Mouse (Mus musculus) macrophage (primary cell): ENCODE data around the gene Rsph14. TPM values are rescaled to one million over a fixed set of nuclear protein-coding genes. Genes with fewer than 3 reads are reported as not detected.

Source experiments
- H3K27ac ChIP-seq: fragments of 350-480 bp; formaldehyde crosslinking; 2 replicates; pipeline ENCODE4 v1.9.0; 2021
- H3K36me3 ChIP-seq: fragments of 350-480 bp; formaldehyde crosslinking; 2 replicates; pipeline ENCODE4 v1.9.0; 2021; ENCODE audit errors: inconsistent target
- H3K4me3 ChIP-seq: fragments of 350-480 bp; formaldehyde crosslinking; 2 replicates; pipeline ENCODE4 v1.9.0; 2021; ENCODE audit errors: inconsistent target
- H3K79me2 ChIP-seq: fragments of 350-480 bp; formaldehyde crosslinking; 2 replicates; pipeline ENCODE4 v1.9.0; 2021; ENCODE audit errors: inconsistent target
- WGBS: methylation state at CpG from one replicate; pipeline ENCODE4 v1.1.7; 2026; ENCODE audit warnings: inconsistent platforms; ENCODE audit not compliant: missing documents; 5-methylcytosine and 5-hydroxymethylcytosine counted together
- polyA plus RNA-seq: library from polyadenylated mRNA; stranded (reverse); fragments of 250-400 nt; gene quantifications from 3 replicates; pipeline ENCODE4 v1.2.4, GENCODE M21; 2018; ENCODE audit warnings: inconsistent platforms

Rsph14 gene
- polyA plus RNA-seq, 1 experiment from 2014 or later: not detected

DNA sequence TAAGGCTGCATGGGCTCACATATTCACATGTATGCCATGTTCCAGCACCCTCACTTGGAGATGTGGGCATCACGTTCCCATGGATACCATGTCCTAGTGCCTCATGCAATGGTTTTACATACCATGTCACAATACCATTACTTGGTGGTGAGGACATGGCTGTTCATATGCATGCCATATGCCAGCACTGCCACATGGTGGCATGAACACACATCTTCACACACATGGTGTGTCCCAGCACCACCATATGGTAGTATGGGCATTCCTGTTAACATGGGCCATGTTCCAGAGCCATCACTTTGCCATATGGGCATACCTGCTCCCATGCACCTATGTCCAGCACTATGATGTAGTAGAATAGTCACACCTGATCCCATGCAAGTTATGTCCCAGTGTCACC lies 91.6 kb downstream of the Rsph14 start:
- no peaks in the 10 kb centered on the region for H3K79me2 ChIP-seq
- WGBS: 100% methylated on average over 1 of the region's 1 CpGs
- no peak overlapping the region for H3K4me3 ChIP-seq

DNA sequence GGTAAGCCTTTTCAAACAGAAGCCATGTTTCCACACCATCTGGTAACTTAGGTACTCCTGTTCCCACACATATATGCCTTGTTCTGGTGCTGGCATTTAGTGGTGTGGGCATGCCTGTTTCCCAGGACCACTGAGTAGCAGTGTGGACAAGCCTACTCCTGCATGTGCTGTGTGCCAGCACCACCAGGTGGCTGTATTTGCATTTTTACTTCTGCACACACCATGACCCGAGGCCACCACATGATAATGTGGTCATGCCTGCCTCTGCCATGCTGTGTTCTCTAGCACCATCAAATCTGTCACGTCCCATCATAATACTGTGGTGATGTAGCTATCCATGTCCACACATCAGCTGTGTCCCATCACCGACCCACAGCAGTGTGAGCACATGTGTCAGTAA lies 93.1 kb downstream of the Rsph14 start:
- Histone ChIP-seq H3K27ac (no peak overlapping the region), H3K36me3 (no peaks in the 10 kb centered on the region), H3K79me2 (no peaks in the 10 kb centered on the region), H3K4me3 (no peak overlapping the region)
- 52% methylated on average over 3 of the region's 3 CpGs for WGBS

More for the DNA sequence above, 91.6 kb downstream of the Rsph14 start:
- Histone ChIP-seq H3K27ac (no peak overlapping the region), H3K36me3 (no peaks in the 10 kb centered on the region)

- 80% methylated on average over 5 of the region's 5 CpGs for WGBS
- no peak overlapping the region for H3K4me3 ChIP-seq
- no peaks in the 10 kb centered on the region for H3K36me3 ChIP-seq
- H3K79me2 ChIP-seq: no peaks in the 10 kb centered on the region
- no peak overlapping the region for H3K27ac ChIP-seq
Measured at GRCm38 (mm10) chr10:74938410-74938809, 94.0 kb downstream of the Rsph14 start.

DNA sequence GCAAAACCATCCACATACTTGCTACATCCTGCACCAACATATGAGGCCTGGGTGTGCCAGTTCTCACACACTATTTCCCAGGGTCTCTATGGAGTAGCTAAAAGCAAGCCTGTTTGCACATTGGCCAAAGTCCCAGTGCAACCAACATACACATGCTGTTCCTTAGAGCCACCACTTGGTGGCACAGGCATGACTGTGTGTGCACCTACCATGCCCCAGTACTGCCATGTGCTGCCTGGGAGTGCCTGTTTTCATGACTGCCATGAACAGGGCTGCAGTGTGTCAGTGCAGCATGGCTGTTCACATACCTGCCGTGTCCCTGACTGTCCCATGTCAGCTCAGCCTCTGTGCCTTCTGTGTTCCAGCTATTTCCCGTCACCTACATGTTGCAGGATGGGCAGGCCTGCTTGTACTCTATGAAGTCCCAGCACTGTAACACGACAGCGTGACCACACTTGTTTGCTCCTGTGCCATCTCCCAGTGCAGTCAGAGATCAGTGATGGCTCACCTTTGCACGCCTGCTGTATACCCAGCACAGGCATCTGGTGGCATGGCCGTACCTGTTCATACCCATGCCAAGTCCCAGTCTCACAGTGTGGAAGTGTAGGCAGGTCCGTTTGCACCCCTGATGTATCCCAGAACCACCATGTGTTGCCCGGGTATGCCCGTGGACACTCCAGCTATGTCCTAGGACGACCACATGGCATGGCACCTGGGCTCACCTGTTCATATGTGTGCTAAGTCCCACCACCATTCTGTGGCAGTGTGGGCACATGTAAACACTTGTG lies 95.2 kb downstream of the Rsph14 start:
- WGBS: 90% methylated on average over 10 of the region's 10 CpGs
- H3K4me3 ChIP-seq: no peak overlapping the region

DNA sequence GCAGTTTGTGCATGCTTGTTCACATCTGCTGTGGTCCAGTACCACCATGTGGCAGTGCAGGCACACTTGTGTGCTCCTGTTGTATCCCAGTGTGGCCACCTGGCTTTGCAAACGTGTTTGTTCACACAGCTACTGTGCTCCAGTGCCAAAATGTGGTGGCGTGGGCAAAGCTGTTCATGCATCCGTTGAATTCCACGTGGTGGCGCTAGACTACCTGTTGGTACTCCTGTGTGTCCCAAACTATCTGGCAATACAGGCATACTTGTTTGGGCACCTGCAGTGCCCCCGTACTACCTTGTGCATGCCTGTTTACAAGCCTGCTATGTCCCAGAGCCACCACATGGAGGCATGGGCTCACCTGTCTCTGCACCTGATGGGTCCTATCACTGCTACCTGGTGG lies 97.4 kb downstream of the Rsph14 start:
- H3K79me2 ChIP-seq: no peaks in the 10 kb centered on the region

More for the DNA sequence above, 95.2 kb downstream of the Rsph14 start:
- Histone ChIP-seq H3K27ac (no peak overlapping the region), H3K79me2 (no peaks in the 10 kb centered on the region), H3K36me3 (no peaks in the 10 kb centered on the region)

GRCm38 (mm10) chr10:74934521-74934920 lies 97.9 kb downstream of the Rsph14 start:
- H3K79me2 ChIP-seq: no peaks in the 10 kb centered on the region
- H3K4me3 ChIP-seq: no peak overlapping the region
- 91% methylated on average over 12 of the region's 12 CpGs for WGBS
- H3K27ac ChIP-seq: no peak overlapping the region
- H3K36me3 ChIP-seq: no peaks in the 10 kb centered on the region

More for the DNA sequence above, 97.4 kb downstream of the Rsph14 start:
- Histone ChIP-seq H3K27ac (no peak overlapping the region), H3K4me3 (no peak overlapping the region), H3K36me3 (no peaks in the 10 kb centered on the region)
- WGBS: 39% methylated on average over 6 of the region's 6 CpGs

DNA sequence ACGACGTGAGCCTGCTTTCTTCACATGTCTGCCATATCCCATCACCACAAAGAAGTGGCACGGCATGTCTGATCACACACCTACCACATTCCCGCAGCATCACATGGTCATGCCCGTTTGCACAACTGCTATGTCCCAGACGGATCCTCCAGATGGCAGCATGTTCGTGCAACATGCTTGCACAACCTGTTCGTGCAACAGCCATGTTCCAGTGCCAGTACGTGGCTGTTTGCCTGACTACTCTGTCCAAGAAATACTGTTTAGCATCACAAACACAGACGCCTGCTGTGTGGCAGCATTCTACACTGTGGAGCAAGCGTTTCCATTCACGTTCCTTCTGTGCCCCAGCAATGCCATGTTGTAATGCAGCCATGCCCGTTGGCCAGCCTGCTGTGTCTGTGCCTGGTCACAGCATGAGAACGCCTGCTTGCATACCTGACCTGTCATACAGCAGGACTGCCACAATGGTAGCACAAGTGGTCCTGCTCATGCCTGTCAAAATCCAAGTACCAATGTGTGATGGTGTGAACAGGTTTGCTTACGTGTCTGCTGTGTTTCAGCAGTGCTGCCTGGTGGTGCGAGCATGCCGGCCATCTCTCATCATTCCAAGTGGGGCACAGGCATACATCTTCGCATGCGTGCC lies 98.7 kb downstream of the Rsph14 start:
- 85% methylated on average over 17 of the region's 19 CpGs for WGBS
- H3K27ac ChIP-seq: no peak overlapping the region
- no peaks in the 10 kb centered on the region for H3K79me2 ChIP-seq
- H3K4me3 ChIP-seq: no peak overlapping the region
- H3K36me3 ChIP-seq: no peaks in the 10 kb centered on the region

- Histone ChIP-seq H3K36me3 (no peaks in the 10 kb centered on the region), H3K4me3 (no peak overlapping the region), H3K27ac (no peak overlapping the region), H3K79me2 (no peaks in the 10 kb centered on the region)
- WGBS: 84% methylated on average over 6 of the region's 6 CpGs
Measured at GRCm38 (mm10) chr10:74932487-74932886, 99.9 kb downstream of the Rsph14 start.

- 83% methylated on average over 6 of the region's 6 CpGs for WGBS
- no peak overlapping the region for H3K4me3 ChIP-seq
- no peaks in the 10 kb centered on the region for H3K36me3 ChIP-seq
- no peaks in the 10 kb centered on the region for H3K79me2 ChIP-seq
- H3K27ac ChIP-seq: no peak overlapping the region
Measured at GRCm38 (mm10) chr10:74931631-74932030, 100.8 kb downstream of the Rsph14 start.

DNA sequence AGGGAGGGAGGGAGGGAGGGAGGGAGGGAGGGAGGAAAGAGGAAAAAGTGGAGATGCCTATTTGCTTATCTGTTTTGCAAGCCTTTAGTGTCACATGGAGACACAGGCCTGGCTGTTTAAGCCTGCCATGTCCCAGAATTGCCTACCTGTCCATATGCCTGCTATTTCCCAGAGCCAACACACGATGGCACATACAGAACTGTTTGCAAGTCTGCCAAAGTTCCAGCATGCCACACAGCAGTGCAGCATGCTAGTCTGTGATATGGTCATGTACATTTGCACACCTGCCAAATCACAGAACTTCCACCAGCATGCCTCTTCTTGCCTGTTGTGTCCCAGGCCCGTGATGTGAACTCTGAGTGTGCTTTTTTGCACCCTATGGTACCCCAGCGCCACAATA lies 101.8 kb downstream of the Rsph14 start:
- 71% methylated on average over 3 of the region's 3 CpGs for WGBS
- Histone ChIP-seq H3K79me2 (no peaks in the 10 kb centered on the region), H3K27ac (no peak overlapping the region), H3K4me3 (no peak overlapping the region), H3K36me3 (no peaks in the 10 kb centered on the region)

GRCm38 (mm10) chr10:74929578-74929977 lies 102.8 kb downstream of the Rsph14 start:
- Histone ChIP-seq H3K36me3 (no peaks in the 10 kb centered on the region), H3K4me3 (no peak overlapping the region), H3K27ac (no peak overlapping the region), H3K79me2 (no peaks in the 10 kb centered on the region)
- WGBS: 79% methylated on average over 6 of the region's 6 CpGs

DNA sequence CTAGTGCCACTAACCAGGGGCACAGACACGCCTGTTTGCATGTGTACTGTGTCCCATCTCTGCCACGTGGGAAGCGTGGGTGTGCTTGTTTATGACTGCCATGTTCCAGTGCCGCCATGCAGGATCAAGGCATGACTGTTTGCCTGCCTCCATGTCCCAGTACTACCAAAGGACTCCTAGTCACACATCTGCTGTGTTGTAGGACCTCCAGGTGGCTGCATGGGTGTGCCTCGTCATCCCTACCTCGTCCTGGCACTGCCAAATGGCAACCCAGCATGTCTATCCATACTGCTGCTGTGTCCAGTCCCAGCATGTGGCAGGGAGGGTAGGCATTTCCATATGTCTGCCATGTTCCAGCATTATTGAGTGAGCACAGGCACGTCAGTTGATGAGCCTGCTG lies 104.1 kb downstream of the Rsph14 start:
- H3K36me3 ChIP-seq: no peaks in the 10 kb centered on the region
- no peaks in the 10 kb centered on the region for H3K79me2 ChIP-seq
- 95% methylated on average over 7 of the region's 7 CpGs for WGBS
- H3K4me3 ChIP-seq: no peak overlapping the region
- H3K27ac ChIP-seq: no peak overlapping the region

DNA sequence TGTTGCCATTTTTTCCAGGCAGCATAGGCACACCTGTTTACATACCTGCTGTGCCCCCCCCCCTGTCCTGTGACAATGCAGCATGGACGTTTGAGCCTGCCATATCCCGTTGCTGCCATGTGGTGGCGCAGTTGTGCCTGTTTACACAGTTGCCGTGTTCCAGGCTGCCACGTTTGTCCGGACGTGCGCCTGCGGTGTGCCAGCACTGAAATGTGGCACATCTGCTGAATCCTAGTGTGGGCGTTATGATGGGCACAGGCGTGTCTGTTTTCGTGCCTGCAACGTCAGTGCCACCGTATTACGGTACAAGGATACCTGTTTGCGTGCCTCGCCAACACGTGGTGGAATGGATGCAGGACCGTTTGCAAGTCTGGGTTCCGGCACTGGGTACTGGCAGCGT lies 107.1 kb downstream of the Rsph14 start:
- H3K79me2 ChIP-seq: no peaks in the 10 kb centered on the region
- no peak overlapping the region for H3K4me3 ChIP-seq
- H3K27ac ChIP-seq: no peak overlapping the region
- 13% methylated on average over 21 of the region's 21 CpGs for WGBS
- no peaks in the 10 kb centered on the region for H3K36me3 ChIP-seq

GRCm38 (mm10) chr10:74924274-74924673 lies 108.1 kb downstream of the Rsph14 start:
- Histone ChIP-seq H3K27ac (no peak overlapping the region), H3K36me3 (no peaks in the 10 kb centered on the region), H3K79me2 (no peaks in the 10 kb centered on the region), H3K4me3 (no peak overlapping the region)
- 91% methylated on average over 14 of the region's 14 CpGs for WGBS

DNA sequence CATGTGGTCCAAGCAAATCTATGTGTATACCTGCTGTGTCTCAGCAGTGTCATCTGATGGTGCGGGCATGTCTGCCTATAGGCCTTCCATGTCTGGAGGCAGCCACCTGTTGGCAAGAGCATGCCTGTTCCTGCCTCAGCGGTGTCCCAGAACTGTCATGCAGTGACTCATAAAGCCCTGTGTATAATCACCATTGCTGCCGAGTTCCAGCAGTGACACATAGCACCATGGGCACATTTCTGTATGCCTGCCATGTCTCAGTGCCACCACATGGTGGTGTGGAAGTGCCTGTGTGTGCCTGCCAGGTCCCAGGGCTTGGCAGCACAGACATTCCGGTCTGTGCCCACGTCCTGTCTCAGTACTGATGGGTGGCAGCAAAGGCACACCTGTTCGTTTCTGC lies 109.6 kb downstream of the Rsph14 start:
- H3K27ac ChIP-seq: no peak overlapping the region
- H3K4me3 ChIP-seq: no peak overlapping the region
- no peaks in the 10 kb centered on the region for H3K79me2 ChIP-seq
- WGBS: 34% methylated on average over 6 of the region's 6 CpGs
- no peaks in the 10 kb centered on the region for H3K36me3 ChIP-seq
